8 mouse cellular contexts compared by ENCODE assay signal in the genomic region with DNA sequence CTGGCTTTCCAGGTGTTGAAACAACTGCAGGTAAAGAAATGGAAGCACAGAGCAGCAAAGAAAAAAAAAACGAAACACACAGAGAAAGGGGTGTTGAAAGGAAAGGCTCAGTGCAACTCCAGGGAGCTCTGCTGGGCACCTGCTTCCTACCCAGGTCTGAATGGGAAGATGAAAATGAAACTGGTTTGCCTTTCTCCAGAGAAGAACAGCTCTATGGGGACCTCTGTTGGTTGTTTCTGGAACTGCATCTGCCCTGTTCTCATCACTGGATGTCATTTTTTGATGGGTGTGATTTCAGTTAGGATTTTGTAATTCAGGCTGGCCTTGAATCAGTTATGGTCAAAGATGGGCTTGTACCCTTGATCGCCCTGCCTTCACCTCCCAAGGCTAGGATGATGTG. TPM values are rescaled to one million over a fixed set of nuclear protein-coding genes. Genes with fewer than 3 reads are reported as not detected.
DNase-seq lines count a peak whose midpoint lies in the region.

No protein-coding gene starts in this region.

- no peaks in the 10 kb centered on the region for H3K9me3 ChIP-seq in heart, embryonic 10.5 days

- peaks cover 10% of the 10 kb centered on the region; the same call in 1 of the 2 replicates for H3K79me2 ChIP-seq in macrophage (ENCODE audit: inconsistent target)

- no peak overlapping the region for H3K4me3 ChIP-seq in heart, embryonic 10.5 days
- H3K4me3 ChIP-seq in macrophage (ENCODE audit: inconsistent target), result no peak overlapping the region

- peak; percentile 93 for DNase-seq in heart, adult 11 months
- no peak for DNase-seq in heart, embryonic 10.5 days (ENCODE audit: low spot score)
- peak; percentile 66 for DNase-seq in R1 (ENCODE audit: low read depth, low spot score)
- DNase-seq in cerebellum, postnatal 25 days, result peak; percentile 83 to 93
- DNase-seq in heart, adult 9 months (ENCODE audit: low spot score in 2 of 2), result peak; percentile 51 to 80
- peak; percentile 84 for DNase-seq in layer of hippocampus, adult 9-10 months (ENCODE audit: low spot score)
- peak; percentile 90 to 93 for DNase-seq in spleen, postnatal 10 days (ENCODE audit: low spot score in 2 of 2)

- H3K36me3 ChIP-seq in heart, embryonic 10.5 days, result peaks cover 95% of the 10 kb centered on the region
- peaks cover 43% of the 10 kb centered on the region for H3K36me3 ChIP-seq in macrophage (ENCODE audit: inconsistent target)

- WGBS in heart, embryonic 10.5 days, result 29% methylated on average over 2 of the region's 2 CpGs
- WGBS in macrophage (ENCODE audit: missing documents), result 28% methylated on average over 2 of the region's 2 CpGs

- no peaks in the 10 kb centered on the region for H3K27me3 ChIP-seq in heart, embryonic 10.5 days (ENCODE audit: insufficient read depth, poor library complexity, severe bottlenecking)

- H3K27ac ChIP-seq in heart, embryonic 10.5 days, result no peak overlapping the region
- H3K27ac ChIP-seq in macrophage, result peak overlapping the region; percentile 2; the same call in 1 of the 2 replicates

- no peaks in the 10 kb centered on the region for H3K4me1 ChIP-seq in heart, embryonic 10.5 days

RNA-seq across cellular contexts. Expression of gene Zfp687, which starts 18.3 kb away (rescaled TPM):
- 28.1 and 28.2 TPM in 2 replicates for polyA plus RNA-seq in heart, embryonic 10.5 days (2016; fragmentation: Nextera tagmentation; extraction: Ambion mirVana)
- total RNA-seq in macrophage (2018; cell fraction: chromatin; rRNA removed), result 10 to 100 TPM; 21.2 to 73.2 (median 38.5) TPM
- 10 to 100 TPM in 14 of 26 experiments, 1 to 10 TPM in 12; 5.1 to 16.3 (median 10.6) TPM for total RNA-seq in macrophage (2018; cell fraction: cytosol; rRNA removed)
- total RNA-seq in macrophage (2018; cell fraction: nucleus; rRNA removed), result 10 to 100 TPM; 19.1 to 42.8 (median 33.2) TPM
- polyA plus RNA-seq in macrophage (2018), result 8.3 to 8.9 TPM (median 8.9 TPM) in 3 replicates

RNA-seq across cellular contexts. Expression of gene Pi4kb, which starts 22.4 kb away (rescaled TPM):
- polyA plus RNA-seq in heart, embryonic 10.5 days (2016; fragmentation: Nextera tagmentation; extraction: Ambion mirVana), result 8.4 and 17.3 TPM in 2 replicates
- total RNA-seq in macrophage (2018; cell fraction: chromatin; rRNA removed), result 100 to 1,000 TPM in 2 of 26 experiments, 10 to 100 TPM in 24; 38.8 to 108 (median 58.8) TPM
- total RNA-seq in macrophage (2018; cell fraction: cytosol; rRNA removed), result 10 to 100 TPM; 37.8 to 62.4 (median 51.1) TPM
- total RNA-seq in macrophage (2018; cell fraction: nucleus; rRNA removed), result 10 to 100 TPM; 33.3 to 79.6 (median 41.8) TPM
- 39.8 to 61.5 TPM (median 51.3 TPM) in 3 replicates for polyA plus RNA-seq in macrophage (2018)

RNA-seq across cellular contexts. Expression of gene Rfx5, which starts 43.1 kb away (rescaled TPM):
- 7.3 and 7.8 TPM in 2 replicates for polyA plus RNA-seq in heart, embryonic 10.5 days (2016; fragmentation: Nextera tagmentation; extraction: Ambion mirVana)
- 10 to 100 TPM; 31.0 to 69.0 (median 40.2) TPM for total RNA-seq in macrophage (2018; cell fraction: chromatin; rRNA removed)
- 10 to 100 TPM in 5 of 26 experiments, 1 to 10 TPM in 21; 7.2 to 12.4 (median 8.8) TPM for total RNA-seq in macrophage (2018; cell fraction: cytosol; rRNA removed)
- 10 to 100 TPM; 17.7 to 41.4 (median 29.5) TPM for total RNA-seq in macrophage (2018; cell fraction: nucleus; rRNA removed)
- polyA plus RNA-seq in macrophage (2018), result 5.6 to 8.0 TPM (median 7.2 TPM) in 3 replicates

RNA-seq across cellular contexts. Expression of gene Psmd4, which starts 45.5 kb away (rescaled TPM):
- 282 and 332 TPM in 2 replicates for polyA plus RNA-seq in heart, embryonic 10.5 days (2016; fragmentation: Nextera tagmentation; extraction: Ambion mirVana)
- 100 to 1,000 TPM in 18 of 26 experiments, 10 to 100 TPM in 8; 60.3 to 149 (median 109) TPM for total RNA-seq in macrophage (2018; cell fraction: chromatin; rRNA removed)
- 100 to 1,000 TPM in 24 of 26 experiments, 10 to 100 TPM in 2; 95.5 to 160 (median 124) TPM for total RNA-seq in macrophage (2018; cell fraction: cytosol; rRNA removed)
- 100 to 1,000 TPM in 6 of 26 experiments, 10 to 100 TPM in 20; 57.2 to 121 (median 87.1) TPM for total RNA-seq in macrophage (2018; cell fraction: nucleus; rRNA removed)
- 102 to 143 TPM (median 138 TPM) in 3 replicates for polyA plus RNA-seq in macrophage (2018)
